Mouse (Mus musculus) lung, adult 2 months (tissue): ENCODE data around the gene Nbea.

ENCODE experiments used
- CTCF ChIP-seq: fragments of 200-500 bp; IDR thresholded peaks from 2 replicates; pipeline ENCODE4 v1.5.1; 2011; ENCODE audit warnings: mild to moderate bottlenecking, low read length, control low read depth; ENCODE audit not compliant: insufficient read depth
- POLR2A ChIP-seq: fragments of 200-500 bp; IDR thresholded peaks from 2 replicates; pipeline ENCODE4 v1.6.1; 2011; ENCODE audit warnings: low read depth, mild to moderate bottlenecking, control low read depth, low read length, borderline replicate concordance; ENCODE audit errors: extremely low read depth

DNA sequence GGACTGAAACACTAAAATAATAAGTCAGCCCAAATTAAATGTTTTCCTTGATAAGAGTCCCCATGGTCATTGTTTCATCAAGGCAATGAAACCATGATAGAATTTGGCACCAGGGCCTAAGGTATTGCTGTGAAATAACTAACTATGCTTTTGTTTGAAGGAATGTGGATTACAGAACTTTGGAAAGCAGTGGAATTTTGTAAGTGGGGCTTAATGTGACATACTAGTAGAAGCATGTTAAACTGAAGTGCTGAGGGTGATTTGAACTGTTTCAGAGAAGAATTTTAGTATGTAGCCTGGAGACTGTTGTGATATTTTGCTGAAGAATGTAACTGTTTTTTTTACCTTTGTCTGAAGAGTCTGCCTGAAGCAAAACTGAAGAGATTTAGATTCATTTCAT lies 66.9 kb downstream of the Nbea start:
- TF ChIP-seq CTCF (no peak), POLR2A (no peak)
